Mouse (Mus musculus): ENCODE measurements around the gene Mars.
A peak's percentile ranks its signal among the peaks of the same experiment; 100 is the strongest.

Gene Mars

GRCm38 (mm10) chr10:127311476-127312355 lies at the start of gene Mars:
TSS of gene Mars (minus strand) at chr10:127311786.
- peak; percentile 98 for DNase-seq (ENCODE audit: low spot score)

GRCm38 (mm10) chr10:127360714-127361113 lies 49.1 kb upstream of the Mars start:
- DNase-seq (ENCODE audit: low spot score), result no peak

GRCm38 (mm10) chr10:127355336-127355735 lies 43.8 kb upstream of the Mars start:
- no peak for DNase-seq (ENCODE audit: low spot score)

GRCm38 (mm10) chr10:127353909-127354895 lies 42.6 kb upstream of the Mars start, which contains the start of gene Inhbe:
TSS of gene Inhbe (minus strand) at chr10:127354411.
- peak; percentile 45 for DNase-seq (ENCODE audit: low spot score)

GRCm38 (mm10) chr10:127352766-127353165 lies 41.2 kb upstream of the Mars start:
- no peak for DNase-seq (ENCODE audit: low spot score)

GRCm38 (mm10) chr10:127352187-127352586 lies 40.6 kb upstream of the Mars start:
- DNase-seq (ENCODE audit: low spot score), result no peak

GRCm38 (mm10) chr10:127351719-127352118 lies 40.1 kb upstream of the Mars start:
- DNase-seq (ENCODE audit: low spot score), result no peak

- no peak for DNase-seq (ENCODE audit: low spot score)
Observed at GRCm38 (mm10) chr10:127351285-127351595, 39.7 kb upstream of the Mars start.

GRCm38 (mm10) chr10:127350594-127351284 lies 39.2 kb upstream of the Mars start:
- DNase-seq (ENCODE audit: low spot score), result peak; percentile 28

- DNase-seq (ENCODE audit: low spot score), result no peak
Observed at GRCm38 (mm10) chr10:127349810-127350209, 38.2 kb upstream of the Mars start.

GRCm38 (mm10) chr10:127348957-127349356 lies 37.4 kb upstream of the Mars start:
- no peak for DNase-seq (ENCODE audit: low spot score)

GRCm38 (mm10) chr10:127346173-127346572 lies 34.6 kb upstream of the Mars start:
- DNase-seq (ENCODE audit: low spot score), result no peak

GRCm38 (mm10) chr10:127343029-127343428 lies 31.4 kb upstream of the Mars start:
- DNase-seq (ENCODE audit: low spot score), result no peak

GRCm38 (mm10) chr10:127341891-127342639 lies 30.5 kb upstream of the Mars start, which contains the start of gene Gli1:
TSS of gene Gli1 (minus strand) at chr10:127341974.
- DNase-seq (ENCODE audit: low spot score), result peak; percentile 83

- no peak for DNase-seq (ENCODE audit: low spot score)
Observed at GRCm38 (mm10) chr10:127341360-127341690, 29.7 kb upstream of the Mars start.

- DNase-seq (ENCODE audit: low spot score), result no peak
Observed at GRCm38 (mm10) chr10:127340577-127341359, 29.2 kb upstream of the Mars start.

GRCm38 (mm10) chr10:127339683-127340576 lies 28.3 kb upstream of the Mars start:
- no peak for DNase-seq (ENCODE audit: low spot score)

- DNase-seq (ENCODE audit: low spot score), result peak; percentile 92
Observed at GRCm38 (mm10) chr10:127338930-127339682, 27.5 kb upstream of the Mars start.
